Mouse (Mus musculus): Measurements from ENCODE around the gene Slc16a7. TPM values are rescaled to one million over a fixed set of nuclear protein-coding genes. Genes with fewer than 3 reads are reported as not detected.

The Slc16a7 gene
- polyA plus RNA-seq, 1 experiment from 2014 or later: 4.6 TPM

- H3K36me3 ChIP-seq: no peaks in the 10 kb centered on the region
- no peak overlapping the region for H3K9ac ChIP-seq
- ATAC-seq (ENCODE audit: insufficient number of reproducible peaks, low FRiP score): no peak
- no peaks in the 10 kb centered on the region for H3K27me3 ChIP-seq (replicated peaks)
- H3K4me1 ChIP-seq (replicated peaks): no peaks in the 10 kb centered on the region
- H3K4me3 ChIP-seq: no peak overlapping the region
- H3K27ac ChIP-seq (ENCODE audit: poor library complexity, severe bottlenecking): no peak overlapping the region
- H3K9me3 ChIP-seq (replicated peaks): no peaks in the 10 kb centered on the region
- H3K4me2 ChIP-seq: no peak overlapping the region
- 81% methylated on average over 2 of the region's 2 CpGs for WGBS
Measured at GRCm38 (mm10) chr10:125177782-125178181, 211.5 kb downstream of the Slc16a7 start.

- Histone ChIP-seq H3K36me3 (no peaks in the 10 kb centered on the region), H3K4me2 (no peak overlapping the region), H3K9me3 (replicated peaks) (no peaks in the 10 kb centered on the region), H3K27me3 (replicated peaks) (no peaks in the 10 kb centered on the region), H3K4me3 (no peak overlapping the region), H3K9ac (no peak overlapping the region), H3K27ac (ENCODE audit: poor library complexity, severe bottlenecking) (no peak overlapping the region), H3K4me1 (replicated peaks) (no peaks in the 10 kb centered on the region)
- 77% methylated on average over 5 of the region's 5 CpGs for WGBS
- no peak for ATAC-seq (ENCODE audit: insufficient number of reproducible peaks, low FRiP score)
Measured at GRCm38 (mm10) chr10:125175013-125175650, 214.1 kb downstream of the Slc16a7 start.

- H3K9me3 ChIP-seq (replicated peaks): no peaks in the 10 kb centered on the region
- no peak overlapping the region for H3K9ac ChIP-seq
- no peaks in the 10 kb centered on the region for H3K4me1 ChIP-seq (replicated peaks)
- no peak overlapping the region for H3K27ac ChIP-seq (ENCODE audit: poor library complexity, severe bottlenecking)
- H3K36me3 ChIP-seq: no peaks in the 10 kb centered on the region
- no peak for ATAC-seq (ENCODE audit: insufficient number of reproducible peaks, low FRiP score)
- 81% methylated on average over 10 of the region's 10 CpGs for WGBS
- H3K4me3 ChIP-seq: no peak overlapping the region
- no peak overlapping the region for H3K4me2 ChIP-seq
- H3K27me3 ChIP-seq (replicated peaks): no peaks in the 10 kb centered on the region
Measured at GRCm38 (mm10) chr10:125171625-125172024, 217.6 kb downstream of the Slc16a7 start.

GRCm38 (mm10) chr10:125171154-125171553 lies 218.1 kb downstream of the Slc16a7 start:
- H3K9me3 ChIP-seq (replicated peaks): no peaks in the 10 kb centered on the region
- no peaks in the 10 kb centered on the region for H3K4me1 ChIP-seq (replicated peaks)
- H3K4me2 ChIP-seq: no peak overlapping the region
- no peak for ATAC-seq (ENCODE audit: insufficient number of reproducible peaks, low FRiP score)
- H3K4me3 ChIP-seq: no peak overlapping the region
- no peak overlapping the region for H3K9ac ChIP-seq
- H3K36me3 ChIP-seq: no peaks in the 10 kb centered on the region
- H3K27ac ChIP-seq (ENCODE audit: poor library complexity, severe bottlenecking): no peak overlapping the region
- WGBS: 79% methylated on average over 6 of the region's 6 CpGs
- no peaks in the 10 kb centered on the region for H3K27me3 ChIP-seq (replicated peaks)

Measured in heart, embryonic 12.5 days (tissue).